Mouse (Mus musculus): ENCODE measurements around the gene Lbx2. TPM values are rescaled to one million over a fixed set of nuclear protein-coding genes. Genes with fewer than 3 reads are reported as not detected.

The Lbx2 gene
- total RNA-seq, 1 experiment from 2014 or later, result not detected

DNA sequence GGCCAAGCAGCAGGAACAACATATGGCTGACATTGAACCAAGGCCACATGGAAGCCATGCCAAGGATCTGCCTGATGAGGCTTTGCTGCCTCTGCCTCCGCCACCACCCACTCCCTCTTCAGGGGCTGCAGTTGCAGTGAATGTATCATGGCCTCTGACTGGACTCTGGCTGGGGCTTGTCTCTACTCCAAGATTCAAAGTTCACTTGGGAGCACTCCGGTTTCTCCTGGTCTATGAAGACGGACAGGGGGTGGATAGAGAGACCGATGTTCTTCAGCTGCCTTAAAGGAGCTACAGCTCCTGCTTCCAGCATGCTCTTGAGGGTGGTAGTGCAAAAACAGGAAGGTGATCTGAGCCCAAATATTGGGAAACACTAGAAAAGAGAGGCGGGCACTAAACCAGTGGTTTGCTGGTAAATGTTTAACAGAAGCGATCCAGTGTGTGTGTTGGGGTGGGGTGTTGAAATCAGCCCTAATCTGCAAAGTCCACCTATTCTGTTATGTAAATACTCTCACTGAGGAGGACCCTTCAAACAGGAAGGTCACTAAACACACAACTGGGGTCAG, 45.4 kb downstream of the Lbx2 start:
- peak; percentile 79 for ATAC-seq (replicated peaks; ENCODE audit: low read depth, poor library complexity, severe bottlenecking)

DNA sequence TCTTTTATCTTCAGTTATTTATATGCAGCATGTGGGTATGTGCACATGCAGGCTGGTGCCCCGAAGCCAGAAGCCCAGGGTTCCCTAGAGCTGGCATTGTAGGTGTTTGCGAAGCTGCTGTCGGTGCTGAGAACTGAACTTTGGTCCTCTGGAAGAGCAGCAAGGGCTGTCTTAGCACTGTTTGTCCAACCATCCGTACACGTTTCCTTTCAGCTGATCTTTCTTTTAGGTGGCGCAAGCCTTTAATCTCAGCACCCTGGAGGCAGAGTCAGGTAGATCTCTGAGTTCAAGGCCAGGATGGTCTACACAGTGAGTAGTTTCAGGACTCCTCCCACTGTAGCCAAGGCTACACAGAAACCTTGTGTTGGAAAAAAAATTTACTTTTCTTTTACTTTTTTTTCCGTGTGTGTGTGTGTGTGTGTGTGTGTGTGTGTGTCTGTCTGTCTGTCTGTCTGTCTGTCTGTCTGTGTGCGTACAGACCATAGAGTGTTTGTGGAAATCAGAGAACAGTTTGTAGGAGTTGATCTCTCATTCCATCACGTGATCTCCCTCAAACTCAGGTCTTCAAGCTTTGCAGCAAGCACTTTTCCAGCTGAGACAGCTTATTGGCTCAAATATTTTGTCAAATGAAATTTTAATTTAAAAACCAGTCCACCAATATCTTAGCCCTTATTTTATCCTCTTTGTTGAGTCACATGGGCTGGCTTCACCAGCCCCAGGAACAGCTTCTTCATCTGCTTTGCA, 46.2 kb downstream of the Lbx2 start:
- no peak for ATAC-seq (replicated peaks; ENCODE audit: low read depth, poor library complexity, severe bottlenecking)

DNA sequence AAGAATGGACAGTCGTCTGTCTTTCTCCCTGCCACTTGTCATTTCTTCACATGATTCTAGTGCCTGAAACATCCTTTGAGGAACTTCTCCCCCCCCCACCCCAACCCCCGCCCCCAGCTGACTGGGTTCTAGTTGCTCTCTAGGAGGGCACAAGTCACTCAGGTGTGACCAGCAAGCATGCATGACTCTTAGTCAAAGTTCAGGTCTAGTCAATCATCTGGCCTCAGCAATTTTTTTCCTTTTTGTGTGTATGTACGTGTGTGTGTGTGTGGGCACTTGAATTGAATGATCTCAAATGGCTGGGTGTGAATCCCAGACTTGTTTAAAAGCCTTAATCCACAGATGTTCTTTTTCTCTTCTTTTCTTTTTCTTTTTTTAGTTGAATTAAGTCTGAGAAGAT, 48.1 kb downstream of the Lbx2 start:
- ATAC-seq (replicated peaks; ENCODE audit: low read depth, poor library complexity, severe bottlenecking), result no peak

DNA sequence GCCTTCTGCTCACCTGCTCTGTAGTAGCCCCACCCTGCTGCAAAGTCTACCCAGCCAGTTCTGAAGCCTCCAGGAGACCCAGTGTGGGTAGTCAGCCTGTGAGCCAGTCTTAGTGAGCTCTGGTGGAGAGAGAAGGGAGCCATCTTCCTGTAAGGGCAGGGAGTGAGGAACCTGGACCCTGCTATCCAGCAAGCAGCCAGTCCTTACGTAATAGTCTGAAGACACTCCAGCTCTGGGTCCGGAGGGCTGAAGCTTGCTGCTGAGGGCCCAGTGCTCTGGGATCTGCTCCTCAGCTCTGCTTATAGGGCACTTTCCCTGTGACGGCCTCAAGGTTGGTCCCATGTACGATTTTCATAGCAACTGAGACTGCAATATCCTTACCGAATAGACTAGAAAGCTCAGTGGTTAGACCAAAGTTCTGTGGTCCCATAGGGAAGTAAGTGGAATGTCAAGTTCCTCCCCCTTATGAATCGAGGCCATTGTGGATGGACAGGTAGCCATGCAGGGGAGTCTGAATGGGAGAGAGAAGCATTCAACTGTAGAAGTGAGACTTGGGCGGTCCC, 48.9 kb downstream of the Lbx2 start, which contains the start of gene Rtkn:
Rtkn (plus strand) TSS at position 513 of the 563 bp plus-strand sequence.
- ATAC-seq (replicated peaks; ENCODE audit: low read depth, poor library complexity, severe bottlenecking), result no peak

DNA sequence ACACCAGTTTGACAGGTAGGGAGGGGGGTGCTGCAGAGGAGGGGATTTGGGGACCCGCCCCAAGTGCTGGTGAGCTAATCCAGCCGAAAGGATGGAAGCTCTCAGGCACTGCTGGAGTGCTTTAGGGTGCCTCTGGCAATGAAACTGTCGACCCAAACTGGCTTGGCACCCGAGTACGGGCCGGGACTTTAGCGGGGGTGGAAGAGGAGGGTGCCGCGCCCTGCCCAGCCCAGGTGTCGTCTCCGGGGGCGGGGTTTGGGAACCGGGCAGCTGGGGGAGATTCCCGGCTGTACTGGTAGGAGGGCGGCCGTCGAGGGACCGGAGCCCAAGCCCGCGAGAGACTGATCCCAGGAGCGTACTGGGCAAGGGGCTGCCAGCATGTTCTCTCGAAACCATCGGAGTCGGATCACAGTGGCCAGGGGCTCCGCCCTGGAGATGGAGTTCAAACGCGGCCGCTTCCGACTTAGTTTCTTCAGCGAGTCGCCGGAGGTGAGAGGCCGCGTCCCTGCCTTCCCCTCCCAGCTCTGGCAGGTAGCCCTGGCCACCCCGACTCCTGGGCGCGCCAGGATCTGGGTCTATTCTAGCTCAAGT, 49.5 kb downstream of the Lbx2 start:
- no peak for ATAC-seq (replicated peaks; ENCODE audit: low read depth, poor library complexity, severe bottlenecking)

DNA sequence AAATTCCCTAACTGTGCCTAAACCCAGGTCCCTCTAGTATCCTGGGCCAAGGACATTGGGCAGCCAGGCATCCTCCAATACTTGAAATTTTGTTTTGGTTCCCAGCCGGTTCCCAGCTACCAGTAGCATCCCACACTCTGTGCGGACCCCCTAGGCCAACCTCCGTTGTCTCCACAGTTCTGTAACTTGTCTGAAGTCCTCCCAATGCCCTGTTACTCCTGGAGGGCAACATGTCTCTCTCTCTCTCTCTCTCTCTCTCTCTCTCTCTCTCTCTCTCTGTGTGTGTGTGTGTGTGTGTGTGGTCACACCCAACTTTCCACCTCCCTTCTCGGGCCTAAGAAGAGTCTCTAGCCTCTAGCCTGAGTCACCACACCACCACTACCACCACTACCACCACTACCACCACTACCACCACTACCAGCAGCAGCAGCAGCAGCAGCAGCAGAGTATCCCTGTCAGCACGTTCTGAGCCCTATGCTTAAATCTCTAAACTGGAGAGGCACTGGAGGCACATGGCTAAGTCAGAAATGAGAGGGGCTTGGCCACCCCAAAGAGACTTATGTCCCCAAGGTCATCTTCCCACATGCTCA, 50.2 kb downstream of the Lbx2 start:
- ATAC-seq (replicated peaks; ENCODE audit: low read depth, poor library complexity, severe bottlenecking), result no peak

DNA sequence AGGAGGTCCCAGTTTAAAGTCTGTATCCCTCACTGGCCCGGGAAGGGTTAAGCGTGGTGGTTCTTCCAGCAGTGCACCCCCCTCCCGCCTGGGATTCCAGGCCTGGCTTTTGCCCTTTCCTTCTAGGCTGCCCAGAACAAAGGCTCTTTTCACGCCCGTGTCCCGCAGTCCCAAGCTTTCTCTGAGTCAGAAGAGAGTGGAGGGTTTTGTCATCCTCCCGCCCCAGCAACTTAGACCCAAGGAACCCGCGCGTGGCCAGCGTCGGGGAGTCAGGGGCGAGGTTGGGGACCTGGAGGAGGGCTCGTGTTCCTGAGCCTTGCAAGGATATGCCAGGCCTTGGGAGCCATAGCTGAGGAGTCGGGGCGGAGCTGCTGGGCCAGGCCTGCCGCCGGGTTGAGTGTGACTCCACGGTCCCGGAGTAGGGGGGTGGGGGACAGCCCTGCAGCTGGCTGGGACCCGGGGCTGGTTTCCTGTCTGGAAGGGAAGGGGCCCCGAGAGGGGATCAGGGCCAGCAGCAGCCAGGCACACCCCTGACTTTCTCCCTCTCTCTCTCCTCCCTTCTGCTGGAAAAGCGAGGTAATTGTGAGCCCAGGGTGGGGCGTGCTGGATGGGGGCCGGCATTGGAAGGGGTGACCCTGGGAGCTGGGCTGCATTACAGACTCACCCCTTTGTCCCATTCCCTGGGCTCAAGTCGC, 50.9 kb downstream of the Lbx2 start:
- peak; percentile 23 for ATAC-seq (replicated peaks; ENCODE audit: low read depth, poor library complexity, severe bottlenecking)

DNA sequence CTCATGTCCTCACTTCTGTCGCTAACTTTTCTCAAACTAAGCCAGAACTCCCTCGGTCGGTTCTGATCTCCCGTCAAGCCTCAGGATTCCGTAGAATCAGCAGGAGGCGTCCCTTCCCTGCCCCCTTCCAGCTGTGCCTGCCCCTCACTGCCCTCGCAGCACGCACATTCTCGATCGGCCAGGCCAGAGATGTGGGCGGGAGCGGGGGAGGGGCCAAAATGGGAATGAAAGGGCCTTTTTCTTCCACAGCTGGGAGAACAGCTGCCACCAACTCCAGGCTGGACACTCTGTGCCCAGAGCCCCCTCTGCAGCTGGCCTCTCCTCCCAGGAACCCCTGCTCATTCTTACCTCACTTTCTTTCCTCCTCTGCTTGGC, 51.4 kb downstream of the Lbx2 start:
- ATAC-seq (replicated peaks; ENCODE audit: low read depth, poor library complexity, severe bottlenecking), result peak; percentile 36

Other genes with a start within 250 kb of the Lbx2 start
- gene Sema4f, start 146.6 kb upstream of the Lbx2 start, total RNA-seq (2017), result not detected in 2 replicates
- gene M1ap, start 139.5 kb upstream of the Lbx2 start, total RNA-seq (2017), result 0.39 and 7.7 TPM in 2 replicates
- gene Dok1, start 52.9 kb upstream of the Lbx2 start, total RNA-seq (2017), result 13.2 and 15.2 TPM in 2 replicates
- 1.4 and 2.1 TPM in 2 replicates for gene Loxl3, start 52.2 kb upstream of the Lbx2 start, total RNA-seq (2017)
- gene Aup1, start 31.8 kb upstream of the Lbx2 start, total RNA-seq (2017), result 100 and 115 TPM in 2 replicates
- gene Htra2, start 31.1 kb upstream of the Lbx2 start, total RNA-seq (2017), result 46.3 and 65.5 TPM in 2 replicates
- gene Dqx1, start 28.5 kb upstream of the Lbx2 start, total RNA-seq (2017), result 0.78 TPM in 1 of 2 replicates, not detected in the other
- gene Tlx2, start 16.1 kb upstream of the Lbx2 start, total RNA-seq (2017), result not detected in 2 replicates
- 9.3 and 16.8 TPM in 2 replicates for gene Pcgf1, start 8.5 kb upstream of the Lbx2 start, total RNA-seq (2017)
- gene Ccdc142, start 15.2 kb downstream of the Lbx2 start, total RNA-seq (2017), result 0.41 TPM in 1 of 2 replicates, not detected in the other
- 2.1 and 3.1 TPM in 2 replicates for gene Gm42688, start 15.2 kb downstream of the Lbx2 start, total RNA-seq (2017)
- gene Mrpl53, start 22.7 kb downstream of the Lbx2 start, total RNA-seq (2017), result 25.3 and 30.0 TPM in 2 replicates
- 80.9 and 86.2 TPM in 2 replicates for gene Mogs, start 29.1 kb downstream of the Lbx2 start, total RNA-seq (2017)
- 70.1 and 85.3 TPM in 2 replicates for gene Wbp1, start 35.2 kb downstream of the Lbx2 start, total RNA-seq (2017)
- gene Ino80b, start 39.1 kb downstream of the Lbx2 start, total RNA-seq (2017), result 40.2 and 58.8 TPM in 2 replicates
- gene Rtkn, start 49.1 kb downstream of the Lbx2 start, total RNA-seq (2017), result 0.96 and 3.9 TPM in 2 replicates
- not detected in 2 replicates for gene Wdr54, start 70.0 kb downstream of the Lbx2 start, total RNA-seq (2017)
- gene 1700003E16Rik, start 70.0 kb downstream of the Lbx2 start, total RNA-seq (2017), result not detected in 2 replicates
- 50.2 and 52.2 TPM in 2 replicates for gene Dctn1, start 79.6 kb downstream of the Lbx2 start, total RNA-seq (2017)
- 0.10 TPM in 1 of 2 replicates, not detected in the other for gene Slc4a5, start 133.5 kb downstream of the Lbx2 start, total RNA-seq (2017)
- 24.1 and 27.0 TPM in 2 replicates for gene Mthfd2, start 239.5 kb downstream of the Lbx2 start, total RNA-seq (2017)
- 112 and 127 TPM in 2 replicates for gene Mob1a, start 239.6 kb downstream of the Lbx2 start, total RNA-seq (2017)